Comparison of ENCODE assay signal across 7 mouse cellular contexts in the genomic region with DNA sequence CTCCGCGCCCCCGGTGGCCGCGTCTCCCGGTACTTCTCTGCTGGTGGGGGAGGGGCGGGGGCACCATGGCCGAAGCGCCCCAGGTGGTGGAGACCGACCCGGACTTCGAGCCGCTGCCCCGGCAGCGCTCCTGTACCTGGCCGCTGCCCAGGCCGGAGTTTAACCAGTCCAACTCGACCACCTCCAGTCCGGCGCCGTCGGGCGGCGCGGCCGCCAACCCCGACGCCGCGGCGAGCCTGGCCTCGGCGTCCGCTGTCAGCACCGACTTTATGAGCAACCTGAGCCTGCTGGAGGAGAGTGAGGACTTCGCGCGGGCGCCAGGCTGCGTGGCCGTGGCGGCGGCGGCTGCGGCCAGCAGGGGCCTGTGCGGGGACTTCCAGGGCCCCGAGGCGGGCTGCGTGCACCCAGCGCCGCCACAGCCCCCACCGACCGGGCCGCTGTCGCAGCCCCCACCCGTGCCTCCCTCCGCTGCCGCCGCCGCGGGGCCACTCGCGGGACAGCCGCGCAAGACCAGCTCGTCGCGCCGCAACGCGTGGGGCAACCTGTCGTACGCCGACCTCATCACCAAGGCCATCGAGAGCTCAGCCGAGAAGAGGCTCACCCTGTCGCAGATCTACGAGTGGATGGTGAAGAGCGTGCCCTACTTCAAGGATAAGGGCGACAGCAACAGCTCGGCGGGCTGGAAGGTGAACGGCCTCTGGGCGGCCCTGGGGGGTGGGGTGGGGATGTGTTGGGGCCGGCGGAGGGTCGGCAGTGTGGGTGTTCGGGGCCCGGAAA. TPM values are rescaled to one million over a fixed set of nuclear protein-coding genes. Genes with fewer than 3 reads are reported as not detected.
DNase-seq lines count a peak whose midpoint lies in the region; ATAC-seq and TF ChIP-seq lines count a peak whose summit lies in the region.

No protein-coding gene starts in this region.

- H3K27me3 ChIP-seq in MEL (ENCODE audit: control insufficient read depth in 1 of 2, insufficient read depth in 2 of 2, low read length in 2 of 2): 0 out of 4 replicates have a peak, but pooled peaks cover 0 to 1% of the 10 kb centered on the region in 2 experiments
- H3K27me3 ChIP-seq in forebrain, embryonic 13.5 days: peaks cover 63% of the 10 kb centered on the region
- H3K27me3 ChIP-seq in limb, embryonic 12.5 days: peaks cover 23% of the 10 kb centered on the region
- H3K27me3 ChIP-seq in midbrain, embryonic 13.5 days: peaks cover 79% of the 10 kb centered on the region
- no peaks in the 10 kb centered on the region for H3K27me3 ChIP-seq in stomach, embryonic 15.5 days (replicated peaks)

- peaks cover 13% of the 10 kb centered on the region for H3K79me2 ChIP-seq in MEL (ENCODE audit: control insufficient read depth, insufficient read depth, low read length, poor library complexity)

- no peak for TF ChIP-seq POLR2A in MEL (IDR thresholded peaks at IDR 0.05; ENCODE audit: control insufficient read depth in 1 of 2, insufficient read depth in 1 of 2, low read depth in 1 of 2, low read length in 2 of 2, poor library complexity in 1 of 2)
- TF ChIP-seq POLR2A in bone marrow macrophage, adult 2 months (IDR thresholded peaks at IDR 0.05; ENCODE audit: borderline replicate concordance, low read depth, low read length): no peak

- peak overlapping the region; percentile 97 for H3K9ac ChIP-seq in MEL (ENCODE audit: control insufficient read depth, low read depth, low read length, poor library complexity, severe bottlenecking)
- H3K9ac ChIP-seq in forebrain, embryonic 13.5 days: peak overlapping the region; percentile 75
- H3K9ac ChIP-seq in limb, embryonic 12.5 days (replicated peaks): peak overlapping the region; percentile 84
- H3K9ac ChIP-seq in midbrain, embryonic 13.5 days (replicated peaks): peak overlapping the region; percentile 67
- peak overlapping the region; percentile 91 for H3K9ac ChIP-seq in stomach, embryonic 15.5 days

- H3K4me2 ChIP-seq in forebrain, embryonic 13.5 days: peak overlapping the region; percentile 95
- H3K4me2 ChIP-seq in limb, embryonic 12.5 days: peak overlapping the region; percentile 99
- H3K4me2 ChIP-seq in midbrain, embryonic 13.5 days (replicated peaks): peak overlapping the region; percentile 88
- peak overlapping the region; percentile 96 for H3K4me2 ChIP-seq in stomach, embryonic 15.5 days

- H3K4me1 ChIP-seq in MEL (ENCODE audit: control insufficient read depth in 1 of 2, insufficient read depth in 2 of 2, low read length in 2 of 2): no peaks in the 10 kb centered on the region
- H3K4me1 ChIP-seq in bone marrow macrophage, adult 2 months (ENCODE audit: control insufficient read depth, insufficient read depth, low read length): peaks cover 5% of the 10 kb centered on the region; the same call in 1 of the 2 replicates
- H3K4me1 ChIP-seq in forebrain, embryonic 13.5 days: peaks cover 32% of the 10 kb centered on the region
- peaks cover 31% of the 10 kb centered on the region for H3K4me1 ChIP-seq in limb, embryonic 12.5 days (replicated peaks)
- peaks cover 32% of the 10 kb centered on the region for H3K4me1 ChIP-seq in midbrain, embryonic 13.5 days (replicated peaks)
- peaks cover 6% of the 10 kb centered on the region; the same call in 1 of the 2 replicates for H3K4me1 ChIP-seq in stomach, embryonic 15.5 days

- no peak overlapping the region; the same call in 1 of the 2 replicates for H3K27ac ChIP-seq in MEL (ENCODE audit: control insufficient read depth, low read depth, low read length)
- peak overlapping the region; percentile 66 for H3K27ac ChIP-seq in bone marrow macrophage, adult 2 months (ENCODE audit: insufficient read depth, low read depth, low read length)
- H3K27ac ChIP-seq in forebrain, embryonic 13.5 days: no peak overlapping the region
- peak overlapping the region; percentile 92 for H3K27ac ChIP-seq in limb, embryonic 12.5 days
- H3K27ac ChIP-seq in midbrain, embryonic 13.5 days: no peak overlapping the region
- H3K27ac ChIP-seq in stomach, embryonic 15.5 days: peak overlapping the region; percentile 95

- H3K4me3 ChIP-seq in MEL (ENCODE audit: control insufficient read depth in 1 of 2, insufficient read depth in 1 of 2, low read depth in 2 of 2, low read length in 2 of 2): peak overlapping the region; percentile 77 to 96
- peak overlapping the region; percentile 97 for H3K4me3 ChIP-seq in bone marrow macrophage, adult 2 months (ENCODE audit: insufficient read depth, low read length)
- H3K4me3 ChIP-seq in forebrain, embryonic 13.5 days: peak overlapping the region; percentile 77
- peak overlapping the region; percentile 84 for H3K4me3 ChIP-seq in limb, embryonic 12.5 days (replicated peaks)
- H3K4me3 ChIP-seq in midbrain, embryonic 13.5 days (replicated peaks): peak overlapping the region; percentile 74
- peak overlapping the region; percentile 98 for H3K4me3 ChIP-seq in stomach, embryonic 15.5 days (replicated peaks)

- peak; percentile 39 for DNase-seq in MEL (ENCODE audit: low read depth, low spot score)
- DNase-seq in heart, postnatal 4 days: peak; percentile 68

- WGBS in forebrain, embryonic 13.5 days: under 1% methylated on average over 87 of the region's 89 CpGs
- WGBS in limb, embryonic 12.5 days: under 1% methylated on average over 86 of the region's 89 CpGs
- WGBS in midbrain, embryonic 13.5 days: under 1% methylated on average over 88 of the region's 89 CpGs
- WGBS in stomach, embryonic 15.5 days: under 1% methylated on average over 77 of the region's 89 CpGs

- no peaks in the 10 kb centered on the region for H3K36me3 ChIP-seq in MEL (ENCODE audit: control insufficient read depth in 1 of 2, insufficient read depth in 2 of 2, low read length in 2 of 2)
- no peaks in the 10 kb centered on the region for H3K36me3 ChIP-seq in forebrain, embryonic 13.5 days (ENCODE audit: poor library complexity, severe bottlenecking)
- no peaks in the 10 kb centered on the region for H3K36me3 ChIP-seq in limb, embryonic 12.5 days
- no peaks in the 10 kb centered on the region for H3K36me3 ChIP-seq in midbrain, embryonic 13.5 days
- no peaks in the 10 kb centered on the region for H3K36me3 ChIP-seq in stomach, embryonic 15.5 days

- peak; percentile 28 for ATAC-seq in forebrain, embryonic 13.5 days
- ATAC-seq in limb, embryonic 12.5 days (ENCODE audit: insufficient number of reproducible peaks, insufficient read depth, low FRiP score, low TSS enrichment, low read depth): peak; percentile 34; the same call in 1 of the 2 replicates
- ATAC-seq in midbrain, embryonic 13.5 days: peak; percentile 66
- peak; percentile 25; the same call in 1 of the 2 replicates for ATAC-seq in stomach, embryonic 15.5 days (ENCODE audit: insufficient read depth, low FRiP score, low read depth)

- TF ChIP-seq RAD21 in MEL (IDR thresholded peaks at IDR 0.05; ENCODE audit: low read depth, low read length): no peak

- H3K9me3 ChIP-seq in MEL (replicated peaks; ENCODE audit: insufficient read depth, low read length): no peaks in the 10 kb centered on the region
- no peaks in the 10 kb centered on the region for H3K9me3 ChIP-seq in forebrain, embryonic 13.5 days (replicated peaks)
- H3K9me3 ChIP-seq in limb, embryonic 12.5 days: no peaks in the 10 kb centered on the region
- no peaks in the 10 kb centered on the region for H3K9me3 ChIP-seq in midbrain, embryonic 13.5 days
- no peaks in the 10 kb centered on the region for H3K9me3 ChIP-seq in stomach, embryonic 15.5 days

- TF ChIP-seq CTCF in MEL (IDR thresholded peaks at IDR 0.05 in 2 of 3, conservative IDR thresholded peaks at IDR 0.05 in 1 of 3; ENCODE audit: control insufficient read depth in 1 of 3, insufficient read depth in 1 of 3, low read depth in 2 of 3, low read length in 3 of 3, poor library complexity in 1 of 3, severe bottlenecking in 1 of 3): no peak
- no peak for TF ChIP-seq CTCF in bone marrow macrophage, adult 2 months (IDR thresholded peaks at IDR 0.05; ENCODE audit: low read depth, low read length)

- no peak for TF ChIP-seq EP300 in MEL (IDR thresholded peaks at IDR 0.05; ENCODE audit: low read depth in 1 of 2, low read length in 2 of 2)

TF ChIP-seq in MEL, 35 proteins besides CTCF, POLR2A, EP300 and RAD21:
- TF ChIP-seq GATA1 (IDR thresholded peaks at IDR 0.05; ENCODE audit: low read depth, low read length) (no peak), BHLHE40 (IDR thresholded peaks at IDR 0.05; ENCODE audit: borderline replicate concordance, low read depth, low read length) (no peak), ZC3H11A (IDR thresholded peaks at IDR 0.05; ENCODE audit: low read depth, low read length) (no peak), CHD2 (IDR thresholded peaks at IDR 0.05; ENCODE audit: low read length) (no peak)

RNA-seq across cellular contexts. Expression of gene Foxo1, which starts 0.8 kb away (rescaled TPM):
- total RNA-seq in MEL (2012; rRNA removed): 0.31 and 0.42 TPM in 2 replicates
- 1 to 10 TPM in 1 of 2 experiments, not detected in 1; 2.5 TPM for polyA plus RNA-seq in MEL (2012; ENCODE audit: insufficient read depth in 1 of 2, insufficient read length in 2 of 2, low read depth in 1 of 2, low replicate concordance in 2 of 2, missing spikeins in 1 of 2)
- polyA plus RNA-seq in bone marrow macrophage, adult 2 months (2012; ENCODE audit: insufficient read depth, insufficient read length, missing spikeins): 5.6 and 6.2 TPM in 2 replicates
- polyA plus RNA-seq in forebrain, embryonic 13.5 days (2015; fragmentation: Nextera tagmentation; extraction: Ambion mirVana): 1.9 TPM in 2 replicates
- total RNA-seq in heart, postnatal 4 days (2021): 10 to 100 TPM; 13.2 to 13.5 TPM
- 6.8 and 7.0 TPM in 2 replicates for polyA plus RNA-seq in limb, embryonic 12.5 days (2016; fragmentation: Nextera tagmentation; extraction: Ambion mirVana)
- polyA plus RNA-seq in midbrain, embryonic 13.5 days (2015; fragmentation: Nextera tagmentation; extraction: Ambion mirVana): 1.7 and 2.6 TPM in 2 replicates
- 6.5 and 7.0 TPM in 2 replicates for polyA plus RNA-seq in stomach, embryonic 15.5 days (2015; fragmentation: Nextera tagmentation; extraction: Ambion mirVana)

Comparison
In these comparisons a context has a peak if more than half of its experiments do, and no peak if none do; other contexts are left out.
1. H3K27ac ChIP-seq: peak in bone marrow macrophage, adult 2 months (single experiment), limb, embryonic 12.5 days (single experiment) and stomach, embryonic 15.5 days (single experiment); none in MEL (single experiment), forebrain, embryonic 13.5 days (single experiment) and midbrain, embryonic 13.5 days (single experiment).
2. Peak in every context shown above with its lines, with median percentiles within 50 percentile points of each other: H3K4me3 ChIP-seq, H3K9ac ChIP-seq, ATAC-seq and H3K4me2 ChIP-seq.